Mouse (Mus musculus) erythroid progenitor cell, adult 5-6 weeks (primary cell): Measurements from ENCODE around the gene Usp44. TPM values are rescaled to one million over a fixed set of nuclear protein-coding genes. Genes with fewer than 3 reads are reported as not detected.

Experiments used
- ATAC-seq: replicated peaks from 2 replicates; pipeline ENCODE4 v1.8.0; 2016; ENCODE audit warnings: moderate number of reproducible peaks, mild to moderate bottlenecking, moderate TSS enrichment, inconsistent platforms; ENCODE audit not compliant: poor library complexity, low FRiP score, severe bottlenecking
- total RNA-seq, 2 experiments: library from RNA; stranded (forward) in 1 of 2; stranded (reverse) in 1 of 2; fragments of 150-400 nt in 1 of 2; fragments of 186-747, 209-891 nt in 1 of 2; gene quantifications; 2 replicates each; pipeline versions ENCODE4 v1.2.3 to v1.2.4; 2015 to 2017; ENCODE audit warnings: low replicate concordance in 2 of 2

The Usp44 gene
- total RNA-seq, 2 experiments from 2014 or later: not detected

DNA sequence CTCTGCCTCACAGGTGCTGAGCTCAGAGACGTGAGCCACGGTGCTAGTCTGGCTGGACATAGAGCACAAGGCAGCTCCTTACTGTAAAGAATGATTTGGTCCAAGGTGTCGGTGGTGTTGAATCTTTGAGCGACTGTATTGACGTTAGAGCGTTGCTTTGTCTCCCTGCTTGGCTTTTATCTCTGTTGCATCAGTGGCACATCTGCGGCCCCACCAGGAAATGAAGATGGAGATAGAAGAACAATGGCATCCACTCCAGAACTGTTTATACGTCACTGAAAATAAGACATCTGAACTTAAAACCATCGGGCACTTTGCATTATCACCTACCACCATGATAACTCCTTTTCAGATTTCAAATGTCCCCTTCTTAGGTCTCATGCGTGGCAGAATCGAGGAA, 68.6 kb downstream of the Usp44 start:
- no peak for ATAC-seq

DNA sequence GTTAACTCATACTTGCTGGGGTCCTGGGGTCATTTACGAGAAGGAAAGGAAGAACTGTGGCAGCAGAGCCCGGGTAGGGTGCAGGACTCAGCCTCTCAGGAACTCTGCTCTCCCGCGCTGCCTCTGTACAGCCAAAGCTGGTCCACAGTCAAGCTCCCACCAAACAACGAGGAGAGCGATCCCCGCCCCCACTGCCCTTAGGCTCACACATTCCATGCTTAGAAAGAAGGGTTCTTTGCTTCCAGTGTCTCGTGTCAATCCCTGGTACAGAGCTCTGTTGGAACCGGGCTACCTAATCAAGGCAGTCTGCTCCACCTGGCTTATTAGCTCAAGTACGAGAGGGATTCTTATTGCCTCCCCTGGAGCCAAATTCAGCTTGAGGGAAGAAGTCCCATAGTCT, 76.0 kb downstream of the Usp44 start:
- no peak for ATAC-seq

Other genes starting within 250 kb of the Usp44 start
- gene Snrpf, start 241.8 kb upstream of the Usp44 start, total RNA-seq (2015; ENCODE audit: low replicate concordance): 62.5 and 62.7 TPM in 2 replicates
- gene Snrpf, start 241.8 kb upstream of the Usp44 start, total RNA-seq (2017; ENCODE audit: low replicate concordance): 59.3 and 83.2 TPM in 2 replicates
- gene Ntn4, start 190.9 kb upstream of the Usp44 start, total RNA-seq (2015; ENCODE audit: low replicate concordance): 16.6 and 18.0 TPM in 2 replicates
- gene Ntn4, start 190.9 kb upstream of the Usp44 start, total RNA-seq (2017; ENCODE audit: low replicate concordance): 10.0 and 18.5 TPM in 2 replicates
- 1,957 and 2,402 TPM in 2 replicates for gene Metap2, start 65.5 kb downstream of the Usp44 start, total RNA-seq (2015; ENCODE audit: low replicate concordance)
- gene Metap2, start 65.5 kb downstream of the Usp44 start, total RNA-seq (2017; ENCODE audit: low replicate concordance): 2,822 and 3,110 TPM in 2 replicates
- gene Vezt, start 204.3 kb downstream of the Usp44 start, total RNA-seq (2015; ENCODE audit: low replicate concordance): 18.0 and 25.6 TPM in 2 replicates
- 20.4 and 20.5 TPM in 2 replicates for gene Vezt, start 204.3 kb downstream of the Usp44 start, total RNA-seq (2017; ENCODE audit: low replicate concordance)
- gene Fgd6, start 204.4 kb downstream of the Usp44 start, total RNA-seq (2015; ENCODE audit: low replicate concordance): 7.9 and 13.0 TPM in 2 replicates
- 9.4 and 13.7 TPM in 2 replicates for gene Fgd6, start 204.4 kb downstream of the Usp44 start, total RNA-seq (2017; ENCODE audit: low replicate concordance)